Mouse (Mus musculus) mouse embryonic stem cell (cell line): ENCODE data around the gene Car3.

Source experiments
- in situ Hi-C, 2 experiments: fragments of 300-500 bp; cut with MboI; formaldehyde crosslinking; loops; 1 replicate in 1 of 2; 3 replicates in 1 of 2; pipeline ENCODE4 v1.14.3; 2019 to 2020; ENCODE audit warnings: low sequenced_read_pairs in 2 of 2, low pct_unique_long_range_greater_than_20kb in 1 of 2, mixed read lengths in 1 of 2; ENCODE audit not compliant: unreplicated experiment in 1 of 2

Gene Car3

DNA sequence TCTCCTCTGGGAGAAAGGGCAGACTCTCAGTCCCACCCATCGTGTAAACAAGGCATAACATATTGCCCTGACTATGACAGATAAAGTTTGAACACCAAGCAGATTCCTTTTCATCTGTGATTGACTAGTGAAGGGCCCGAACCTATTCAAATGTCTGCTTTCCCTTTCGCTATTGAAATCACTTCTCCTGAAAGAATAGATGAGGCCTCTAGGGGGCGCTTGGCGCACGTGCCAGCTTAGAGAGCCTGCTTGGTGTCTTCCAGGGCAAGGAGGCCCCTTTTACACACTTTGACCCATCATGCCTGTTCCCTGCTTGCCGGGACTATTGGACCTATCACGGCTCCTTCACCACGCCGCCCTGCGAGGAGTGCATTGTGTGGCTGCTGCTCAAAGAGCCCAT is 6.5 kb downstream of the Car3 start:
- in situ Hi-C loops = loop anchor here (5.0 to 10.0 kb wide), 3 partner anchors 195 to 328 kb away; no protein-coding TSS in a partner anchor

DNA sequence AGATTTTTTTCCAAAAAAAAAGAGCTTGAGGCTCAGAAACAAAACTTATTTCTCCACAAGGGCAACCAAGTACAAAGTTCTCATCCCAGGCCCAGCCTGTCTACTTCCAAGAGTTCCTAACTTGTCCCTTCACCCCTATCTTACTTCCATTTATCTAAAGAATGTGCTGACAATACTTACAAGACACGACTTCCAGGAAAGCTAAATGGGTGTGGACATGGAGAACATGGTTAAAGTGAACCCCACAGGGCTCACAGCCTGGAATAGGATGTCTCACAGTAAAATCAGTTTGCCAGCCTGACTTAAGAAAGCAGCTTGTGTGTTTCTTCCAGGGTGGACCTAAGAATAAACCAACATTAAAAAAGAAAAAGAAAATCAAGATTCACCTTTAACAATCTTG is 7.2 kb downstream of the Car3 start:
- in situ Hi-C loops = loop anchor here (5.0 to 10.0 kb wide), 2 partner anchors 324 to 327 kb away; no protein-coding TSS in a partner anchor

DNA sequence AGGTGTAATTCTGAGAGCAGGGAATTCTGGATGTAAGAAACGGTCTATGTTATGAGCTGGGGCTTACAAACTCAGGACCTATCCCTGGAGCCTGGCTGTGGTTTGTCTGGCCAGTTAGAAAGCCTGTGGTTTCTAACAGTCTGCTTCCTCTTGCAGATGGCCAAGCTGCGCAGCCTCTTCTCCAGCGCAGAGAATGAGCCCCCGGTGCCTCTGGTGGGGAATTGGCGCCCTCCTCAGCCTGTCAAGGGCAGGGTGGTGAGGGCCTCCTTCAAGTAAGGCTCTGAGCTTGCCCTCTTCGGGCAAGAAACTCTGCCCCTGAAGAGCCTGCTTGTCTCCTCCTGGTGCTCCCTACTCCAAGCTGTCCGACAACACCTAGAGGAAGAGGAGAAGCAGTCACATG is 8.1 kb downstream of the Car3 start:
- in situ Hi-C loops = loop anchor here (5.0 to 10.0 kb wide), 2 partner anchors 323 to 326 kb away; no protein-coding TSS in a partner anchor

DNA sequence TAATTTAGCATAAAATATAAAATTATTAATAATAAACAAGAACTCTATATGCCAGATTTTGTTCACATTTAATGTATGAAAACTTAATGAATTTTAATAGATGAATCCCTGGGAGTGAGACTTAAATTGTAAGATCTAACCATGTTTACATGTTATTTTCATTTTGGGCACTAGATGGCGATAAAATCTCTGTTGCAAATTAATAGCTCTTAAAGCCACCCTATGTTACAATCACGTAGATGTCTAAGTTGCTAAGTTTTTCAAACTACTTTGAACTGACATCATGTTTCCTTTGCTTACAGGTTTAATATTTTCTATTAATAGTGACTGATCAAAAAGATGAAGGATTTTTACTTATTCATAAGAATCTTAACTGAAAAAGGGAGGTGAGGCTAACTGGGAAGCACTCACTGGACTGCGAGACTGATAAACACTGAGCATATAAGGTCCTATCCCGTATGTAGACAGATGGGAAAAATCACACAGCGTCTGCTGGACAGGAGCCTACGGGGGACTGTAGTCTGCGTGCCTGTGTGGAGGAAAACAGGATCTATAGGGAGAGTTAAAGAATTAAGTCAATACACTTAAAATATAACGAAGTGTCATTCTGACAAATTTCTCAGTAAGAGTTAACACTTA is 11.2 kb downstream of the Car3 start:
- in situ Hi-C loops = loop anchor here (5.0 to 10.0 kb wide), 2 partner anchors 320 to 323 kb away; no protein-coding TSS in a partner anchor

DNA sequence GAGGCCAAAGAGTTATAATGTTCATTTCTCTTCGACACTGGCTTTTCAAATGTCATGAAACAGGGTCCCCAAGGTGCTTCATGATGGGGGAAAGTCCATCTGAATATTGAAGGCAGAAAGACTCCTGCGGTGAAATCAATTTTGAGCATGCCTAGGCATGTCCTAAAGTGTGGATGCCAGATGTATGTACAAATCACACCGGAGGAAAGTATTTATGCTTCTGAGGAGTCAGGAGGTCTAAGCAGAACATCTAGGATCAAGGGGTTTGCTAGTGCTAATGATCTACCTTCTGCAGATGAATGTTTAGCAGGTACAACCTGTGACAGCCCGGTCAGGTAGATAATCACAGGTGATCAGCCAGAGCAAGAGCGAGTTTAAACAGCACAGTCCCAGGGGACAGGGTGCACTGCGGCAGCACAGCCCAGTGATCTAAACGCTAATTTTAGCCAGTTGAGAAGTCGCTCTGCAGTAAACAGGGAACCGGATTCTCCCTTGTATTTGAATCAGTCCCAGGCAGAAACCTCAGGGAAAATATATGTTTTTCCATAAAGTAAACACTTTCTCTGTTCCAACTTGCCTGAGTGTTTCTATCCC is 13.1 kb downstream of the Car3 start:
- in situ Hi-C loops = loop anchor here in 1 of 2 experiments (10.0 kb wide), 1 partner anchor 318 kb away; no protein-coding TSS in a partner anchor

DNA sequence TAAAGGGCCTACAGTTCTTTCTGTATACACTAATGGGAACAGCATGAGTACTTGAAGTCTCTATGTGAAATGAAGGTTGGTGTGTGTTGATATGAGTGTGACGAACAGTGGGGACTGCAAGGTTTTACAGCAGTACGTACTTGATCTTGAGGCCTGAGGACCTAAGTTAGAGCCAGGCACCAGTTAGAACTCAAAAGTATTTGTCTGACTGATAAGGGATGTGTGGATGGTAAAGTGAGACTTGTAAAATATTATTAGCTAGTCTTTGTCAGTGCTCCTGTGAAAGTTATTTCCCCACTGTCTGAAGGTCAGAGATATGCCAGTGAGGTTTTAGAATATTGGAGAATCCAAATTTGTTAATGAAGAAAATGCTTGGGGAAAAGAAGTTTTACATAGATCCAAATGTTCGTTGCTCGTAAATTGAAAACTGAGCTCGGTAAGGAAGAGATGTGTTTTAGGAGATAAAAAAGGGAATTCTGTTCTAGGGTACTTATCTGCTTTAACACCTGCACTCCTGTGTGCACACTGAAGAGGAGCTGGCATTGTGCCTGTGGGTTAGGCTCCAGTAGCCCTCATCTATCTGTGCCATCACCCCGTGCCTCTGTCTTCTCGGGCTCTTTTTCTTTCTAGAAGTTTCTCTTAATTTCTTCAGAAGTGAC is 14.1 kb downstream of the Car3 start:
- in situ Hi-C loops = loop anchor here in 1 of 2 experiments (10.0 kb wide), 1 partner anchor 317 kb away; no protein-coding TSS in a partner anchor

DNA sequence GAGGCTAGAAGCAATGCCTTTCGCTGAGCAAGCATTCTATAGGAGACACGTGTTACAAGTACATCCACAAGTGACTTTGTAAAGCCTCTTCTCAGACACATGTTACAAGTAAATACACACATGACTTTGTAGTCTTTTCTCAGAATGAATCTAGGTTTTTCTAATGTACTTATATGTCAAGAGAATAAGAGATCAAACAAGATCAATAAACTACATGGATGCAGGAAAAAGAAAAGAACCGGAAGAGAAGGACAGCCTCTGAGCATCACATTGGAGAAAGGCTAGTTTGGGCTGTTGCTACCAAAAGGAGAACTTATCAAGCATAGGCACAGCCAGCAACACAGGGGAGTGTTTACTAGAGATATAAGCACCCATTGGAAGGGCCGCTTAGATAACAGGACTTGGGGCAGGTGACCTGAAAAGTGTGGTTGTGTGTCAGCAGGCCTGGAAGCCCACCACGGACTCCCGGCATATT is 15.5 kb downstream of the Car3 start:
- in situ Hi-C loops = loop anchor here in 1 of 2 experiments (10.0 kb wide), 1 partner anchor 316 kb away; no protein-coding TSS in a partner anchor

DNA sequence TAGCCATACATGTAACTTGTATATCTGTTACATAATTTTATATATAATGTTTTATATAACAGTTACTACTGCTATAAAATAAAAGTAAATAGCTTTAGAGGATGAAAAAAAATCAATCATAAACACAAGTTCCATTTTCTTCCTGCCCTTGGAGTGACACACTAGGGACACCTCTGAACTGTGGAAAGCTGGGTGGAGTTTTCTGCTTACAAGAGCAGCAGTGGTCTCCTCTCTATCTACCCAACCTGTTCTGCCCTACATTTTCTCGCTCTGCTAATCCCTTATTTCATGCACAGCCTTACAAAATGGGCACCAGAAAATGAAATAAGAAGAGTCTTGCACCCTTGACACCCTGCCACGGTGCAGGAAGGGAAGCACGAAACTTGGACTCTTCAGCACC is 16.0 kb downstream of the Car3 start:
- in situ Hi-C loops = loop anchor here in 1 of 2 experiments (10.0 kb wide), 1 partner anchor 316 kb away; no protein-coding TSS in a partner anchor

DNA sequence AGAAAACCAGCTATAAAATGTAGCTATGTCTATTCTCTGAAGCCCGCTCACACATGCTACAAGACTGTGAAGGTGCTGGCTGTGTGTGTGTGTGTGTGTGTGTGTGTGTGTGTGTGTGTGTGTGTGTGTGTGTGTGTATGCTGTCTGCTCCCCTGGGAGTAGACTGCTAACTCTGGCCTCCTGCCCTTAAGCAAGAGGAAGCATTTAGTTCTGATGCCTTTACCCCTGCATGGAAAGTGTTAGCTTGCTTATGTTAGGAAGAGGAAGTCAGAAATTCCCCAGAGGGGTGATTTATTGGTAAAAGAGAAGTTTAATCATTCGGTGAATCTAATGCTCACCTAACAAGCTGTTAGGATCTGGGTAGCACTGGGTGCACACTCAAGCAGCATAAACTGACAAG is 17.0 kb downstream of the Car3 start:
- in situ Hi-C loops = loop anchor here in 1 of 2 experiments (10.0 kb wide), 1 partner anchor 125 kb away; no protein-coding TSS in a partner anchor

DNA sequence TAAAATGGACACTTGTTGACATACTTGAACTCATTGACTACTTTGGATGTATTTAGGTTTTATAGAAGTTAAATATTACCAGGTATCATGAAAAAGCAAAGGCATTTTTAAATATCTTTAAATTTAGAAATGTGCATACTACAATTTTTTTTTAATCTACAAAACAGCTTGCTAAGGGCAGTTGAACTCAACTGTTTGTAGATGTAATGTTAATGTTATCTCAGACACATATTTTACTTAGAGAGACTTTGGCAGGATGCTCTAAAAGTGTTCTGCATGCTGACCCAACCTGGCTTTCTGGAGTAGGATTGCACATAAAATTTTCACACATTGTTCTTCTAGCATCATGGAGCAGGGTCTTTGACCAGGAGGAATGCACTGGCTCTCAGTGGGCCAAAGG is 18.7 kb downstream of the Car3 start:
- in situ Hi-C loops = loop anchor here in 1 of 2 experiments (10.0 kb wide), 1 partner anchor 123 kb away; no protein-coding TSS in a partner anchor

DNA sequence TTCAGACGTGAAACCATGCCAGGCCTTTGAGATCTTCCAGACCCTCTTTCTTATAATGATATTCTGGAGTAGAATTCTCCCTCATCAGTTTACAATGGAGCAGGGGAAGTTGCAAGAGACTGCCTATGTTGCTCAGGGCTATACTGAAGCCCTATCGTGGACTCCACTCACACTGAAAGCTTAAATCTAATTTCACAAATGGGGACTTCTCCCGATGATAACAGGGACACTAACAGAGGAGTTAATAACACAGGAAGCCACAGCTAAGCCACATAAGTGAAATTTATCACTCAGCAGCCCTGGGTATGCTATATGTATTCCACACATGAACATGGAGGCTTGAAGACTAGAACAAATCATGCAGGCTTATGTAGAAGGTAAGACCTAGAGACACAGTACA is 19.4 kb downstream of the Car3 start:
- in situ Hi-C loops = loop anchor here in 1 of 2 experiments (10.0 kb wide), 1 partner anchor 122 kb away; no protein-coding TSS in a partner anchor

DNA sequence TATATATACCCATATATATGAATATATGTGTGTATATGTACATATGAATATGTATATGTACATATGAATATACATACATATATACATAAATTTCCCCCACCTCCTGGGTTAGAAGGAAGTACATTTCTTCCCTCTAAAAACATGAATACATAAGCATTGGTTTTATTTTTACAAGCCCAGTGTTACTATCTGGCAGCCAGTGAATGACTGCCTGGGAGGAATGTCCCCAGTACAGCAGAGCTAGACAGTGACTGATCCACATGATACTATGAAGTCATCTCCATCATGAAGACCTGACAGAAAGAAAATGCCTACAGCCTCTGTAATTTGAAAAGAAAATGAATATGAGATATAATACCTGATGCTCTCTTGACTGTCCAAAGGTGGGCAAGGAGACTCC is 21.5 kb downstream of the Car3 start:
- in situ Hi-C loops = loop anchor here in 1 of 2 experiments (10.0 kb wide), 1 partner anchor 120 kb away; no protein-coding TSS in a partner anchor

DNA sequence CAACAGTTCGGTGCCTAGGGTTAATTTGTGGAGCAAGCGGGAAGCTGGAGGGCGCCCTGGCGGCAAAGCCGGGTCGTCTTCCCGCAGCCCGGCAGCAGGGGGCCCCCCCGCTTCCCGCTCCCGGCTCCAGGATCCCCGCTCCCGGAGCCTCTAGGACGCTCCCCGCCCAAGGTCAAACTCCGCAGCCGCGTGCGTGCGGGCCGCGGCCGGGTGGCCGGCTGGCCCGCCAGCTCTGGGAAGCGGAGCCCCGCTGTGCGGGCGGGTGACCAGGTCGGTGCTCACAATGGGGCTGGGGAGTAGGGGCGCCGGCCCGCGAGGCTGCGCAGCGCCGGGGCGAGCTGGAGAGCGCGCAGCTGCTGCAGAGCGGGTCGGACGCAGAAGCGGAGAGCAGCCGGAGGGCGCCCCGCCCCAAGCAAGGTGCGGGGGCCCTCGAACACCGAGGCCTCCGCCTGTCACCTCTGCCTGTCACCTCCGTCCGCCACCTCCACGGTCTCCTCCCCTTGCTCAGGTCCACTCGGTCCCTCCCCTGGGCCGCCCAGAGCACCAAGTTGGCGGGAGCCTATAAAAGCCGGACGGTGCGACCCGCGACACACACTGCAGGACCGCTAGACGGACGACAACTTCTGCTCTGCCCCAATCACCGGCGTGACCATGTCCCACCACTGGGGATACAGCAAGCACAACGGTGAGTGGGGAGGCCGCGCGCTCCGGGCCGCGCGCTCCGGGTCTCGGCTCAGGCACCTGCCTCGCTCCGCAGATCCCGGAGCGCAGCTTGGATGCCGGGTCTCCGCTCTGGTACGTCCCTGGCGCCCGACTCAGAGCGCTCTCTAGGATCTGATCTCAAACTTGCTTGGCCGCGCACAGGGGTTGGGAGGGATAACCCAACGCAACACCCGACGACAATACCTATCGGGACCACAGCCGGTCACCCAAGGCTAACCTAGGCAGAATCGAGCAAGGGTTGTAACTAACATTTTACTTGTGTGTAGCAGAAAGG is 23.1 kb downstream of the Car3 start, which contains the start of gene Car2:
Gene Car2, plus strand, starts transcription at position 172 of the 997 bp plus-strand sequence.
- in situ Hi-C loops = loop anchor here in 1 of 2 experiments (10.0 kb wide), 1 partner anchor 118 kb away; no protein-coding TSS in a partner anchor

DNA sequence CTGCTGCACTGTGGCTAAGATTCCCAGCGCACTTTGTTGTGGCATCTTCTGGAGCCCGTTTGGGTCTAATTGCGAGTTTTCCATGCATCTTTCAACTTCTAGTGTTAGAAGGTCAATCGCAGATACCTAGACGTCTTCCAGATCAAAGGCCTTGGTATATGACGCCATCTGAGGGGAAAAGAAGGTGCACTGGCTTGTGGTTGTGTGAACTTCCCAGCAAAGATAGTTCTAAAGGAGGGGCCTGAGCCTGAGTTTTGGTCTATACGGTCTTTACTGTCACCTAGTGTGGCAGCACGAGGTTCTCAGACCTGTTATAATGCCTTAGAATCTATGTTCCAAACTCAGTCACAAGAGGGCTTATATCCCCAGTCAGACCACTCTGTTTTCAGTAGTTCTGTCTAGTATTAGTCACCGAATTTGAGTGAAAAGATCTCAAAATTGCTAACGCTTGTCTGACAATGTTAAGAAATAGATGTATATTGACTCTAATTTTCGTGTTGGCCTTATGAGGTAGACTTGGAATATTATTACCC is 23.9 kb downstream of the Car3 start:
- in situ Hi-C loops = loop anchor here in 1 of 2 experiments (10.0 kb wide), 1 partner anchor 118 kb away; no protein-coding TSS in a partner anchor

DNA sequence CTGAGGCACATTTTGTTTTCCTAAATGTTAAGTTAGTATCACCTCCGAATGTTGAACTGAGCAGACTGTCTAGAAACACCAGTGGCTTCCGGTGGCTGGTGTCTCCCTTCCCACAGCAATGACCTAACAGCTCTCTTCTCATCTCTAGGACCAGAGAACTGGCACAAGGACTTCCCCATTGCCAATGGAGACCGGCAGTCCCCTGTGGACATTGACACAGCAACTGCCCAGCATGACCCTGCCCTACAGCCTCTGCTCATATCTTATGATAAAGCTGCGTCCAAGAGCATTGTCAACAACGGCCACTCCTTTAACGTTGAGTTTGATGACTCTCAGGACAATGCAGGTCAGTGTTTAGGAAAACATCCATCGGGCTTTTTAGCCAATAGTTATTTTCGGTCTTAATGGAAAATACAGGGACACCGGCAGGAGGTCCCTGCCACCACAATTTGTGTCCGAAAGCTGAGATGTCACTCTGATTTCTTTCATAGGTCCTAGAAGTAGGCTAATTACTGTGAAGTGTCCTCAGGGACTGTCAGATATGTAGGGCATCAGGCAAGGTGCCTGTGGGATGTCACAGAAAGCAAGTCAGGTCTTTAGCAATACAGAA is 24.5 kb downstream of the Car3 start:
- in situ Hi-C loops = loop anchor here in 1 of 2 experiments (10.0 kb wide), 1 partner anchor 117 kb away; no protein-coding TSS in a partner anchor

DNA sequence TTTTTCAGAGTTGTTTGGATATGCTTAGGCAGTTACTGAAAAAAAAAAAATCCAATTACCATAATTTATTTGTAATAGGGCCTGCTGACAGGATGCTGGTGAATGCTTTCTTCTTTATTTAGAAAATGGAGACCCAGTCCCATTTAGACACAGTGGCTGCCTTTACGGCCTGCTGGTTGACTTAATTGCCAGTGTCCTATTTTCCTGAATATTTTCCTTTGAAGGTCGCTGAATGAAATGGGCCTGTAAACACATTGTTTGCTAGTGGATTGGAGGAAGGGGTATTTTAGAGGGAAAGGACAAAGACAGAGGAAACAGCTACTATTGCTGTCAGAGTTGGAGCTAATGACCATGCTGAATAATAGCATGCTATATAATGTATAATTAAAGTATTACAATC is 25.2 kb downstream of the Car3 start:
- in situ Hi-C loops = loop anchor here in 1 of 2 experiments (10.0 kb wide), 1 partner anchor 116 kb away; no protein-coding TSS in a partner anchor

DNA sequence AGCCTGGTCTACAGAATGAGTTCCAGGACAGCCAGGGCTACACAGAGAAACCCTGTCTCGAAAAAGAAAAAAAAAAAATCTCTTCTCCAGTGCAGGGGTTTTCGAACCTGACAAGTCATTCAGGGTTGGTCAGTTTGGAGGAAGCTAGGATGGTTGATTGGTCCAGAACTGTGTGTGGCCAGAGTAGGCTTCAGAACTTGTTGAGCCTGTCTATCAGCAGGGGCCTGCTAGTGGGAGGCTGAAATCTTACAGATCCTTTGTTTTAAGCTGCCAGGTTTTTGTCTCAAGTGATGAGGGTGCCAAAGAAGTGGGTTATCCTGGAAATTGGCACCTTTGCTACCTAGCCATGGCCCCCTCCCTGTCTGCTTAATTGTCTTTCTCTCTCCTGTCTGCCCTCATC is 25.8 kb downstream of the Car3 start:
- in situ Hi-C loops = loop anchor here in 1 of 2 experiments (10.0 kb wide), 1 partner anchor 116 kb away; no protein-coding TSS in a partner anchor
